Mouse (Mus musculus): ENCODE measurements at regions not wholly inside any gene's neighbourhood (a gene's known extent, or its start where the extent isn't known, plus 50 kb on each side); places are given as distances from the start of the nearest gene placed in this dataset.
A peak's percentile ranks its signal among the peaks of the same experiment; 100 is the strongest.

DNA sequence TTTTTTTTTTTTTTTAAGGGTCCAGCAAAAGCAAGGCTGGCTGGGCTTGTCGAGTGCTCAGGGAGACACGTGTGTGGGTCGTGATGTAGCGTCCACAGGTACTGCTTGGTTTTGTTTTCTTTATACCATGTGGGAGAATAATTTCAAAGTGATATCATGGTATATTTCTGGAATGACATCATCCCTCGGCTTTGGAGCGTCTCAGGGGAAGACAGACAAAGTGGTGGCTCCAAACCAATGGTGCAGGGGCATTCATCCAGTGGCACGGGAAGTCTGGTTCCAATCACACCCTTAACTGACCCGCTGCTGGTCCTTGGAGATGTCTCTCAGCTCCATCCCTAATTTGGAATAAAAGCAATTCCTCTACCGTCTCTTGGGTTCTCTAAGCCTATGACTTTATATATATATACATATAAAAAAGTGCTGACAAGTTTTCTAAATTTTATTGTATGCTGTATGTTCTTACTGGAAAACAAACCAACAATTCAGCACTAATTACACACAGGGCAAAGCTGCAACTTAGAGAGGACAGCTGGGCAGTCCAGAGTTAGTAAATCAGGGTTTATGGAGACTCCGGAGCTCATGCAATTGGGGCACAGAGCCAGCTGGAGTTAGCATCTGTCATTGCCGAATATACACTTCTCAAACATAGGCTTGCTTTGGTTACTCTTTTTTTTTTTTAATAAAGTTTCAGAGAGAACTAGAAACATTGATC, 115.3 kb downstream of the Evx1 start:
- peak; percentile 3 for DNase-seq (ENCODE audit: low read depth, low spot score)

DNA sequence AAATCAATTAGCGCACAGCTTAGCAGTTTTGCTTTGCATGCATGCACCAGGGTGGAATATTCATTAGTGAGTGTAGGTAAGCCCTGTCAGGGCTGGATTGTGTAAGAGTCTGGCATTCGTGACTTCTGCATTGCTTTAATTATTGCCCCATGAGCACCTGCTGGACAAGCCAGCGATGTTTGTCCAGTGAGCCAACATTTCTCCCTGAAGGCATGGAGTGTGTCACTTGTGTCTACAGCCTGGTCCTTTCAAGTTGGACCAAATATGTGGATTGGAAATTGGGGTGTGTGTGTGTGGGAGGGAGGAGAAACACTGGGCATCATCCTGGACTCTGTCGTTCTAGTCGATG, 115.9 kb downstream of the Evx1 start:
- DNase-seq (ENCODE audit: low read depth, low spot score), result no peak

DNA sequence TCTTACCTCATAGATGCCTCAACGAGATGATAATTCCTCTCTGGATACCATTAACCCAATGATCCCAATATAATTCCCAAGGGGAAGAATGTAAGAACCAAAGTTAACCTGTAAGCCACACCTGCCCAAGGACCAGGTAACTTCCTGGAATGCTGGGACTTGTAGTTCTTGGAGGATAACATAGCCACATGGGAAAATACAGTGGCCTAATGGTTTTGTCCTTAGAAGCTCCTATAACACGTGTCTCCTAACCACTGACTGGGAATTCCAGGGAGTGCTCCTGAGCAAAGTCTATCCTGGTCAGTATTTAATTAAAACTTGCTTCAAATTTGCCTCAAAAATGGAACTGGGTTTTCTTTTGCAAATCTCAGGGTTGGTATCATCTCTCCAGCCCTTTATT, 119.9 kb downstream of the Evx1 start:
- no peak for DNase-seq (ENCODE audit: low read depth, low spot score)

DNA sequence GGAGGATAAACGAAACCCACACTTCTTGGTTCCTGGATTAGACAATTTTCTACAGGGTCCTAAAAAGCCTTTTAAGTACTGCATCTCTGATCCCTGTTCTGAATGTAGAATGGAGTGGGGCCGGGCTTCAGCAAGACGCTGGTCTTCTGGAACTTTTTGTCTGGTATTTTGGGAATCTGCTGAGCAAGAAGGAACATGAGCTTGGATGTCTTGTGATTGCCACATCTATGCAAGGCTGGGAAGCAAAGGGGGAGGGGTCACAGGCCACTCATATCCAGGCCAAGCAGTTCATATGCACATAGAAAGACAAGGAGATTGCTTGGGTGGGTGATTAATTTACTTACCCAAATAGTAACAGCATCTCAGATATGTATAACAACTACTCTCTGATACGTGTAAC, 121.5 kb downstream of the Evx1 start:
- no peak for DNase-seq (ENCODE audit: low read depth, low spot score)

DNA sequence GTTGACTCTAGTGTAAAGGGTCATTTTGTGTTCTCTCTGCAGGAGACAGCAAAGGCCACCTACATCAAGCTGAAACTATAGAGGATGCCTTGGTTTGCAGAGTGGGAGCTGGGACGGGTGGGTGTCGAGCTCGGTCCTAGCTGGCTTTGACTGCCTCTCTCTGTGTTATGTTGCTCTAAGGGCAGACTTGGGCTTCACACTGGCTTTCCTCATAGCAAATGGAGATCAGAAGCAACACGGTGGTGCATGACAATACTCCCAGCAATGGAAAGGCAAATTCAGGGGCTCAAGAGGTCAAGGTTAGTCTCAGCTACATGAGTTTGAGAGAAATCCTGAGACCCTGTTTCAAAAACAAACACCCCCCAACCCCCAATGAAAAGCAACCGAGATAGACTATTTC, 122.1 kb downstream of the Evx1 start:
- no peak for DNase-seq (ENCODE audit: low read depth, low spot score)

DNA sequence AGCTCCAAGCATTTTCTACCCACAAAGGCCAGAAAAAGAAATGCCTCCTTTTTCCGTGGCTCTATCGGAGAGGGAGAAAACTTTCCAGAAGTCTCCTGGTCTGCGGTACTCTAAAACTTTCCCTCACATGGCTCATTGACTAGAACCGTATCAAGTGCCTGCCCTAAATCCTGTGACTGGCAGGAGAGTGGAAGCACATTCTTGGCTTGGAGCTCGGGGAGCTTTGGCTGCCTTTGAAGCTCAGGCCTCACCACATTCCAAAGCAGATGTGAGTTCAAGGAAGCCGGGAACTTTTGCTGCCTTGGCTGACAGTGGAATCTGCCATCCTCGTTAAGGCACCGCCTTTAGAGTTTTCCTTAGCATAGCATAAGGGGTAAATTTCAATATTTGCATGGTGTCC, 125.1 kb downstream of the Evx1 start:
- no peak for DNase-seq (ENCODE audit: low read depth, low spot score)

DNA sequence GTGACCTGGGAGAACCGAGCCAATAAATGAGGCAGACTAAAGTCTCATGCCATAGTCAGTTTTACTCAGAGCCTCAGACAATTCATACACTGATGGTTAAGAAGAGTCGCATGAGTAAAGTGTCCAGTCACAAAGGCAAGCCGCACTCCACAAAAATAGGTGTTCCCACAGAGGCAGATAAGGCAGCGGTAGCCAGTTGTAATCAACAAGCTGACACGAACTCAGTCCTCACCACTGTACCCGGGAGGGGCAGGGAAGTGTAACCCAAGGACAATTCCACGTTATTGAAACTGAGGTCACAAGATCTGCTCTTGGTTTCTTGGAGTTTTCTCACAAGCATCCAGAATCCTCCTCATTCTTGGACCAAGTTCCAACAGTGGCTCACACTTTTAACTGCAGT, 125.9 kb downstream of the Evx1 start:
- no peak for DNase-seq (ENCODE audit: low read depth, low spot score)

DNA sequence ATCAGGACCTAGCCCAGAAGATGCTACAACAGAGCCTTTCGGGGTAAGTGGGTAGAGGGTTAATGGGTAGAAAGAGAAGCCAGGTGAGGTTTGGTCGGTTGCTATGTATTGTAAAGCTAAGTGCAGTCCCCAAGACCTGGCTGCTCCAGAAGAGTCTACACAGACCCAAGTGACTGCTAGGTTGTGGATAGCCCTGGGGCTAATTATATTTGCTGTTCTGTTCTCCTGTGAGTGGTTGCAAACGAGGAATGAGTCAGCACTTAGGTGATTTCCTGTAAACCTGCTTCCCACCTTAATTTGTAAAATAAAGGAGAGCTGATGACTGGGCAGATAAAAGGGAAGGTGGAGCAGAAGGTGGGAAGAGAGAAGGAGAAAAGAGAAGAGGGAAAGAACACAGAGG, 126.9 kb downstream of the Evx1 start:
- no peak for DNase-seq (ENCODE audit: low read depth, low spot score)

DNA sequence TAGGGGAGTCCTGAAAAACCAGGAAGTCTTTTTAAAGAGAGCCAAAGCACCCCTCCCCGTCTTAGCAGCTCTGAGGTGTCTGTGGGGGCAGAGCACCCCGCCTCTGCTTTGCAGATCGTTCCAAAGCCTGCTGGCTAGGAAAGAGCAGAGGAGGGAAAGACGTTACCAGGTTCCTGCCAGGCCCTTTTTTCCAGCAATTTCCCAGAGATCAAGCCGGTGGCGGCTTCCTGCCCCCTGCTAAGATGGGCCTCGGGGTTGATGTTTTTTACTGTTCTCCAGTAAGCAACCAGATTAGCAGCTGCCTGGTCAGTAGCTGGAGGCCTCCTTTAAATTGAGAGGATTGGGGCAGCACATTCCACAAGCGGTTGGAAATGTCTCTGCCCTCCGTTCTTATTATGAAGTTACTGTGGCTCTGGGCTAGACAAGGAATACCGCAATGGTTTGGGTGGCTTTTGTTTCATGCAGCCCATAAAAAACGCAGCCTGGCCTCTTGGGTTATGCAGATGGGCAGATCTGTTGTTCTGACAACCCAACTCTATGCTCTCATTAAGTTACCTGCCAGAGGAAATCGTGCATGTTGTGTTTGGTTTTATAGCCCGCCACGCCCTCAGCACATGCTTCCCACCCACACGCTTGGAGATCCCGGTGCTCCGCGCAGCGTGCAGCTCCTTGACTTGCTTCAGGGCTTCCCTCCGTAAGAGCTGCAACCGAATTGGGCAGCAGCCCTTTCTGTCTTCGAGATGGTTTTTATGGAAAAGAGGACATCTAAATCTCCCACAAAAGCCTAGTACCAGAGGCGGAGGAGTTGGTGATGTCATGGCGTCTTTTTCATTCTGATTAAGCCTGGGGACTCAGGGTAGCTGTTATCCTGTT, 130.1 kb downstream of the Evx1 start:
- peak; percentile 47 for DNase-seq (ENCODE audit: low read depth, low spot score)

DNA sequence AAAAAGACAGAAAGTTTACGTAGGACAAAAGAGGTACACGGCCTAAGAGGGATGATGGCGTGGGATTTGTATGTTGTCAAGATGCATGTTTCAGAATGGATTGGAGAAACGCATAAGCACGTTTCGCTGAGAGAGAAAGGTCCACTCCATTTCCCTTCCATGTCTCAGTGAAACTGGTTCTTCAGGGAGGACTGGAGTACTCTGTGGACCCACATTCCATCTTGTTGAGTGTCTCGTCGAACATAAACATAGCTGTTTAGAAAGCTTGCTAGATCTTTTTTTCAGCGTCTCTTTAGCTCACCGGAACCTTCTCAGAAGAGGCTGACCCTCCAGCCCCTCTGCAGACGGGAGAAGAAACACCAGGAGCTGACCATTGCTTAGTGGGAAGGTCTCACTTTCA, 145.5 kb downstream of the Evx1 start:
- DNase-seq (ENCODE audit: low read depth, low spot score), result no peak

DNA sequence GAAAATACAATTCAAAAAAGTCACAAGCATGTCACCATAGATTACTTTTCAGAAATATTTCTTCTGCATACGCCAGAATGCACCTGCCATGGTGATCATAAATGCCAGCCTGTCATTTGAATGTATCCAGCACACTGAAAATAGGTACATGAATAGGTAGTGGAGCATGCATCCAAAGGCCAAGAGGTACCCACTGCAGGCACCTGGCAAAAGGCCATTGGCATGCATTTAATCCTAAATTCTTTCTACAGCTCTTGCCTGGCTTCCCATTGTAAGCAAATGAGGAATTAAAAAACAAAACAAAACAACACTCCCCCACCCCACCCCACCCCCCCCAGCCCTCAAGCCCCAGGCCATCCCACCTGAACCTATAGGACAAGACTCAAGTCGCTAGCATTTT, 147.9 kb downstream of the Evx1 start:
- no peak for DNase-seq (ENCODE audit: low read depth, low spot score)

DNA sequence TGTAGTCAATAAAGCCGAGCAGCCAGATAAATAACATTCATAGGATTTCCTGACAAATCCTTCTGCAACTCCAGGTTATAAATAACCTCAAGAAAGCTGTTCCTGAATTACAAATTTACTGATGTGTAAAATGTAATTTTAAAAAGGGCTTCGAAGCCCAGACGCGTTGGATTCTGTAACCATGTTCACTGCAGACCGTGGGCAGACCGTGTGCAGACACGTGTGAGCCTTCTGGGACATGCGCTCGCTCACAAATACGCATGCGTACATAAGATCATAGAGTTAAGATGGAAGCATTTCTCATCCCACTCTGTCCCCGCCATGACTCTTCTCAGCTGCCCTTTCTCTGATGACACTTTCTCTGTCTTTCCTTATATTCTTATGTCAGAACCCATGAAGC, 150.1 kb downstream of the Evx1 start:
- peak; percentile 61 for DNase-seq (ENCODE audit: low read depth, low spot score)

DNA sequence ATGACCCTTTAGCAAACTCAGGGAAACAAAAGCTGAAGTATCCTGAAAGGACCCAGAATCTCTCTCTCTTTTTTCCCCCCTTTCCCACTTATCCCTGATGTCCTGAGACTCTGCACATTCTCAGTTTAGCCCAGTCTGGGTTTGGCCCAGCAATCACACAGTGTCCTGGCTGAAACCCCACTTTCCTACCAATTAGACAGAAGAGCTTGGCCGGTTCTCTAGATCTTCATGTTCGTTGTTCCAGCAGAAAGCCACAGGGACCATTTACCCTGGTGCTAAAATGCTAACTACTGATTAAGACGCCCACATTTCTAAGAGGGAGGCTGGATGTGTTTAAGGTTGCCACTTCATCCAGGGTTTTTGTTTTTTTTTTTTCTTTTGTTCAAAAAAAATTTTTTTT, 151.3 kb downstream of the Evx1 start:
- no peak for DNase-seq (ENCODE audit: low read depth, low spot score)

DNA sequence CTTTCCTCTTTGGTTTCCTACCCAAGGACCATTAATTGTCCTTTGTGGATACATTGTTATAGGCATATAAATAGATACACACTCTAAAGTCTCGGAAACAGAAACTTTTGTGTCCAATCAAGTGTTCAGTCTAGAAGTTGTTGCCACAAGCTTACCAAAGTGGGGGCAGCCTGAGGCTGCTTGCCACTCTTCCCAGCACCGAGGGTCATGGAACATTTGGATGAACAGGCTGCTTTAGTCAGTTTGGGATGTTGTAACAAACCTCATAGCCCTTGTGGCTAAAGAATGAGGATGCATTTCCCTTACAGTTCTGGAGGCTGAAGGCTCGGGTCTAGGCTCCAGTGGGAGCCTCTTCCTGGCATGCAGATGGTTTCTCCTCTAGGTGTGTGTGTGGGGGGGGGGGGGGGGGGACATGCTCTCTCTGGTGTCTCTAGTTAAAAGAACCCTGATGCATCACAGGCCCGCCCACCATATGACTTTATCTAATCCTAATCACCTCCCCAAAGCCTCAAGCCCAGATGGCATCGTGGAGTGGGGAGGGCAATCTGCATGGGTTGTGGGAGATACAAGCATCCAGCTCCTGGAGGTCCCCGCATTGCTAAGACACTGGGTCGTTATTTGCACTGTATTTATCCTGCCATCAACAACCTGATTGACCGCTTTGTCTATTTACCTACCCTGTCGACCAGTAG, 152.7 kb downstream of the Evx1 start:
- no peak for DNase-seq (ENCODE audit: low read depth, low spot score)

DNA sequence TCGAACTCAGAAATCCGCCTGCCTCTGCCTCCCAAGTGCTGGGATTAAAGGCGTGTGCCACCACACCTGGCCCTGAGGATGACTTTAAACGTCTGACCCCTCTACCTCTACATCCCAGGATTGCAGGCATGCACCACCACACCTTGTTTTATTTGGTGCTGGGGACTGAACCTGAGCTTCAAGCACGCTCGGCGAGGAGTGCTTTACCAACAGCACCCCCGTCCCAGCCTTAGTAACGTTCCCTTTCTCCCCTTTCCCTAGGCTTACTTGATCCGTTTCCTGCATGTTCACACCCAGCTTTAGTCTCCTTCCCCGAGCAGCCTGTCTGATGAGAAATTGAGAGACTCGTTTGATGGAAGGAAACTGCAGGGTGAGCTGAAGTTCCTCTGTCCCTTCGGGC, 157.5 kb downstream of the Evx1 start:
- DNase-seq (ENCODE audit: low read depth, low spot score), result no peak

DNA sequence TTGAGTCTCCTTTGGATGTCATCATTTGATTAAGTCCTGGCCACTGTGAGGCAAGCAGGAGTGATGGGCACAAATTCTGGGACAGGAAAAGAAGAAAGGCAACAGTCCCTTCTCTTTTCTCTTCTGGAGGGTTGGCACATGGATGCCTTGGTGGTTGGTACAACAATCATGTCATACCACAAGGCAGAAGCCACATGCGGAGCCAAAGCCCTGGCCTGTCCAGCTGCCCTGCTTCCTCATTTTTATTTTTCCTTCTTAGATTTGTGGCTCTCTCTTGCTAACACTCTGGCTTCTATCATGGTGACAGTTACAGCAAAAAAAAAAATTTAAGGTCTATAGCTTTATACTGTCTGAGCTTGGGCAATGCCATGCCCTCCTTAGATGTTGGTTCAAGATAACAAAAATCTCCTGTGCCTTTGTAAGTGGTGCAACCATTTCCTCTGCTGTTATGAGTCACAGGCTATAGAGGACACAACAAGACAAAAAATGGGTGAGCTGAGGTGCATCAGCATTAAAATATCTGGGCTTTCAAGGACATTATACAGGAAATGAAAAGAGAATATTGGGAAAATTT, 158.2 kb downstream of the Evx1 start:
- DNase-seq (ENCODE audit: low read depth, low spot score), result no peak

DNA sequence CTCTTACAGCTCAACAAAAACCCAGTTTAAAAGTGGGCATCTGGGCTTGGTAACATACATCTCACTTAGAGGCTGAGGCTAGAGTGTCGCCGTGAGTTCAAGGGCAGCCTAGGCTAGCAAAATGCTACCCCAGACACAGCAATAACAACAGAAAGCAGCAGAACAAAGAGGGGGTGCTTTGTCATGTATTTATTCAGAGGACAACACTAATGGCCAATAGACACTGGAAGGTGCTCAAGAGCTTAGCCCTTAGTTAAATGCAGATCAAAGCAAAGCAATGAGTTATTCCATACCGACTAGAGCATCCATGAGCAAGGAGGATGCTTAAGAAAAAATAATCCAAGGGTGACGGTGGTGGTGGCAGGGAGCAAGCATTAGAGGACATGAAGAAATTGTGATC, 158.7 kb downstream of the Evx1 start:
- DNase-seq (ENCODE audit: low read depth, low spot score), result no peak

DNA sequence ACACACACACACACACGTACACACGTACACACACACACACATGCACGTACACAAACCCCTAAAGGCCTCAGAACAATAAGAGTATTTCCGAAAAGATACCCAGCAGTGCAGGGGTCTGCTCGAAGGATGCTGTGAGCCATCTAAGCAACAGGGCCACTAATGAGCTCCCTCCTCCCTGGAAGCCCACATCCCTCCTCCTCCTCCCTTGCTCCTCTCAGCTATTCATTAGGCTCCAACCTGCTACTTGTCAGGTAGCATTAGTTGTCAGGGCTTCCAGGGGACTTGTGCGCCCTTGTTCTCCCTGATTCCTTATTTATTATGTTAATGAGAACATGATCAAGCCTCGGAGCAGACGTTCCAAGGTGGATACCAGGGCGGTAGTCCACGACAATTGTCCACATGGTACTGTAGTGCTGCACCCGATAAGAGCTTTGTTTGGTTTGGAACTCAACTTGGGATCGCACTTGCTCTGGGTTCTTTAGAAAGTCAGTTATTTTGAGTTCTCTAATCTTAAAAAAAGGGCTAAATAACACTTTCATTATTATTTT, 159.8 kb downstream of the Evx1 start:
- no peak for DNase-seq (ENCODE audit: low read depth, low spot score)

DNA sequence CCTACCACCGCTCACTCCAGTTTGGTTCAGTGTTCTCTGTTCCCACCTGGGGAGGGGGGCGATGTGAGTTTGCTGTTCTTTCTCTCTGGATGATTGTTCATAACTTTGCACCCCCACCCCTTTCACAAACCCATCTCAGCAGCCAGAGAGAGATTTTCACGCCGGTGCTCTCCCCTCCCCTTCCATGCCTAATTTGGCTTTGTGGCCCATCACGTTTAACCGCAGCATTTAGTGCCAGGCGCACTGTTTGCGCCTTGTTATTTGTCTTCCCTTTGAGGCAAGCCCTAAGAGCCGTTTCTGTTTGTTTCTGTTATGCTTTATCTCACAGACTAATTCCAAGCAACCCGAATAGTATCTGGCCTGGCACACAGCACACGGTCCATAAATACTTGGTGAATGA, 160.6 kb downstream of the Evx1 start:
- DNase-seq (ENCODE audit: low read depth, low spot score), result no peak

DNA sequence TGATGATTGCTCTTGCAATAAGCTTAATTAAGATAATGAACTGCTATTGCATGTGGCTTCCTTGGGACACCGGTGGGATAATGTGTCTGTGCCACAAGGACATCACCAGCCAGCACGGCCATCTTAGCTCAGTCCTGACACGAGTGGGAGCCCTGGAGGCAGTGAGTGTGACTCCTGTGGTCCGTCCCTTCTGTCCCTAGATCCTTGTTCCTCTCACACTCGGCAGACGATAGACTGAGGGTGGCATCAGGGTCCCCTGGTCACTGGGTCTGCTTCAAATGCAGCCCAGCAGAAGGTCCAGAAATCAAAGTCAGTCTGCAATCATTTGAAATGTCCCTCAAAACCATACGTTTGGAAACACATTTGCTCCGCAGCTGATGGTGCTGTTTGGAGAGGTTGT, 162.4 kb downstream of the Evx1 start:
- no peak for DNase-seq (ENCODE audit: low read depth, low spot score)

DNA sequence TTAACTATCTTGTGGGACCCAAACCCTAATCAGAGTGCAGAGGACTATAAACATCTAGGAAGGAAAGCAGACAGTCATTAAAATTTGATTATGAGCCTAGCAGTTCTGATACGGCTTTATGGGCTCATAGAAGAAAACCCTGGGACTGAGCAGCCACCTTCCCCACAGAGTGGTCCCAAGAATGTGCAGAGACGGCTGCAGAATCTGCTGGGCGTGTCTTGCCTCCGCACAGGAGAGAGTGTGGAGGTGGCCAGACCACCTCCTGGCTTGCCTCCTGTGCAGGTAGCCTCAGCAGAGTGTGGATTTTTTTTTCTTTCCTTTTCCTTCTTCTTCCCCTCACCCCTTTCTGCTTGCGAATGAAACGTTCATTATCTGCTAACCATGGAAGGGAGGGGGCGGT, 163.3 kb downstream of the Hibadh start:
- DNase-seq (ENCODE audit: low read depth, low spot score), result no peak

DNA sequence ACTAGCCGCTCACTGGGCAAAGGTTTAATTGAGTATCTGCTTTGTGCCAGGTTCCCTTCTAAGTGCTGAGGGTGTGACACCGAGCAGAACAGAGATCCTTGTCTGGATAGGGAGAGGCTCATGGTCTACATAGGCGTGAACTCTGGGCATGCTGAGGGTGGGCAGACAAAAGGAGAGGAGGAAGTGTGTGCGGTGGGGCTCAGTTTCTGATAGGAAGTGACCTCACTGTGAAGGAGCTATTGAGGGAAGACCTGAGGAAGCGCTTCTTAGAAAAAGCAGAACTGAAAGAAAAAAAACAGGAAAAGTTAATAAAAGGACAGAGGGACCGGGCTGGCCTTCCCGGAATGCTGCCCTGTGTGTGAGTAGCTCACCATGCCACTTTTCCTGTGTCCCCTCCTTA, 162.8 kb downstream of the Hibadh start:
- DNase-seq (ENCODE audit: low read depth, low spot score), result peak; percentile 11
